Mouse (Mus musculus) intestine, embryonic 16.5 days (tissue): Measurements from ENCODE around the gene Ttll9. TPM values are rescaled to one million over a fixed set of nuclear protein-coding genes. Genes with fewer than 3 reads are reported as not detected.

Source experiments
- ATAC-seq: fragments of 200-750 bp; cut with Nextera tagmentation; 2 replicates; pipeline ENCODE4 v1.8.0; 2017; ENCODE audit warnings: moderate TSS enrichment, moderate library complexity
- H3K27ac ChIP-seq: fragments of 300-500 bp; sonication (generic); 2 replicates; pipeline ENCODE4 v1.5.1; 2014; ENCODE audit warnings: mild to moderate bottlenecking, low read length
- H3K27me3 ChIP-seq: fragments of 300-500 bp; sonication (generic); replicated peaks from 2 replicates; pipeline ENCODE4 v1.6.1; 2014; ENCODE audit warnings: low read length, control low read depth, mixed read lengths; ENCODE audit not compliant: control insufficient read depth, insufficient read depth
- H3K36me3 ChIP-seq: fragments of 300-500 bp; sonication (generic); 2 replicates; pipeline ENCODE4 v1.6.1; 2014; ENCODE audit warnings: low read length, control low read depth; ENCODE audit not compliant: control insufficient read depth, insufficient read depth
- H3K4me1 ChIP-seq: fragments of 300-500 bp; sonication (generic); 2 replicates; pipeline ENCODE4 v1.6.1; 2014; ENCODE audit warnings: low read length, control low read depth, mixed read lengths; ENCODE audit not compliant: control insufficient read depth, insufficient read depth
- H3K4me2 ChIP-seq: fragments of 300-500 bp; sonication (generic); 2 replicates; pipeline ENCODE4 v1.6.1; 2014; ENCODE audit warnings: low read depth, low read length, control low read depth
- H3K4me3 ChIP-seq: fragments of 300-500 bp; sonication (generic); 2 replicates; pipeline ENCODE4 v1.5.1; 2014; ENCODE audit warnings: mild to moderate bottlenecking, low read length
- H3K9ac ChIP-seq: fragments of 300-500 bp; sonication (generic); 2 replicates; pipeline ENCODE4 v1.6.1; 2014; ENCODE audit warnings: low read depth, low read length
- H3K9me3 ChIP-seq: fragments of 300-500 bp; sonication (generic); 2 replicates; pipeline ENCODE4 v1.6.1; 2016; ENCODE audit warnings: low read length, control low read depth; ENCODE audit not compliant: control insufficient read depth
- WGBS: fragments of 180-500 bp; shearing (Covaris S2); extraction: QIAGEN DNeasy Blood & Tissue Kit; methylation state at CpG from one replicate; pipeline ENCODE4 v1.1.7; 2014; 5-methylcytosine and 5-hydroxymethylcytosine counted together
- polyA plus RNA-seq: library from polyadenylated mRNA; unstranded; fragments of >200 nt; fragmentation: Nextera tagmentation; extraction: Ambion mirVana; gene quantifications from 2 replicates; pipeline ENCODE4 v1.2.1, GENCODE M21; 2015

Ttll9 gene
- polyA plus RNA-seq, 1 experiment from 2014 or later = 0.16 TPM

DNA sequence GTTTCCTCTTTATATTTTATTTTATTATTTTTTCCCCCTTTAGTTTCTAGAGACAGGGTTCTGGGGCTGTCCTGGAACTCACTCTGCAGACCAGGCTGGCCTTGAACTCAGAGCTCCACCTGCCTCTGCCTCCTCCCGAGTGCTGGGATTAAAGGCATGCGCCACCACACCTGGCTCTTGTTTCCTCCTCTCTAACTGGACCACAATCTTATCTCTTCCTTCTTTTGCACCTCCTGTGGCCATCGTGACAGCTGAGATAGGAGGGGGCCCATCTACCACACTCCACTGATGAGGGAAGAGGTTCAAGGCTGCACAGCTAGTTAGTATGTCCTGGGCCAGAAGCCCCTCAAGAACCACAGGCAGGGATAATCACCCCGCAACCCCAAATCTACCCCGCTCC, 37.7 kb upstream of the Ttll9 start:
- 88% methylated on average over 5 of the region's 5 CpGs for WGBS
- no peaks in the 10 kb centered on the region for H3K27me3 ChIP-seq
- no peaks in the 10 kb centered on the region for H3K9me3 ChIP-seq
- no peak overlapping the region for H3K4me2 ChIP-seq
- H3K9ac ChIP-seq = no peak overlapping the region
- no peak for ATAC-seq
- no peaks in the 10 kb centered on the region for H3K36me3 ChIP-seq
- H3K27ac ChIP-seq = no peak overlapping the region
- peaks cover 16% of the 10 kb centered on the region; the same call in 1 of the 2 replicates for H3K4me1 ChIP-seq
- no peak overlapping the region for H3K4me3 ChIP-seq

DNA sequence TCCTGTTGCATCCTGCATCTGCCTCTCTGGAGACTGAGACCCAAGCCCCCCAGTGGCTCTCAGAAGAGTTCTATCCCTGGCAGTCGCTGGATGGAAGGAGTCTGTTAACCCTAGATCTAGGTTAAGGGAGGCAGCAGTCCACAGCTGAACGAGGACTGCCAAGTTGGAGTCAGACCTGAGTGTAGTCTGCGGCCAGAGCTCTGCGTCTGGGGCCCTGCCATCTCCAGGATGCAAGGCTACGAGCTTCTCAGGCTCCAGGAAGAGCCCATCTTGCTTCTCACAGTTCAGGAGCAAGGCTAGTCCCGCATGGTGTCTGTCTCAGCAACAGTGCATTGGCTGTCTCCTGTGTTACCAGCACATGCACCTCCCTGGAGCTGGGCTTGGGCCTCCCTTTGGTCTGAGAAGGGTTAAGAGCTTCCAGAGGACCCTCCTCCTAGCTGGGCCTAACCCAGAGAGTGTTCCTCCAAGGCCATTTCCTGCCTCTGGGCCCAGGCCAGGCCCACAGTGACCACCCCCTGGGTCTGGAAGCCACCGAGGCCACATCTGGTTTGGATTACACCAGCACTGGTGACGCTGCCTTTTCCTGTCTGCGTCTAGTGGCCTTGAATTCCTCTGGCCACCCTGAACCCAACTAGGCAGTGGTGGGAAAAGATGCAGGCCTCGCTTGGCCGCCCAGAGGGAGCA, 37.0 kb upstream of the Ttll9 start:
- Histone ChIP-seq H3K36me3 (no peaks in the 10 kb centered on the region), H3K9me3 (no peaks in the 10 kb centered on the region), H3K4me2 (no peak overlapping the region), H3K27ac (peak overlapping the region; percentile 11), H3K4me3 (no peak overlapping the region), H3K4me1 (peaks cover 16% of the 10 kb centered on the region; the same call in 1 of the 2 replicates), H3K9ac (peak overlapping the region; percentile 8; the same call in 1 of the 2 replicates), H3K27me3 (no peaks in the 10 kb centered on the region)
- ATAC-seq = peak; percentile 57
- 50% methylated on average over 11 of the region's 11 CpGs for WGBS

DNA sequence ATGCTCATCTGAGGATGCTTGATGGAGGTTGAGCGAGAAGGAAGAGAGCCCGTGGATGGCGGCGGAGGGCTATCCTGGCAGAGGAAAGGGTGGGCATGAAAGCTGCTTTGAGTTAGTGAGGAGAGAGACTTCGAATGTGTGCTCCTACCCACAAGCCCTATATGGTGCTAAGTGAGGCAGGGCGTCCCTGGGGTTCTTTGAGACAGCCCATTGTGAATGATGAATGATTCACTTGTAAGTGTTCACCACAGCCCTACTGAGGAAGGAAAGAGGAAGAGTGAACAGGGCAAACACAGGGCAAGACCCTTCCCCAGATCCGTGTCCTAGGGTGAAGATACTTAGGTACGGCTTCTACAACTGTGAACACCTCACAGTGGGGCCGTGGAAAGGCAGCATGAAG, 35.4 kb upstream of the Ttll9 start:
- H3K9ac ChIP-seq = no peak overlapping the region
- H3K27ac ChIP-seq = no peak overlapping the region
- no peaks in the 10 kb centered on the region for H3K36me3 ChIP-seq
- no peaks in the 10 kb centered on the region for H3K27me3 ChIP-seq
- H3K9me3 ChIP-seq = no peaks in the 10 kb centered on the region
- H3K4me2 ChIP-seq = no peak overlapping the region
- H3K4me3 ChIP-seq = no peak overlapping the region
- no peak for ATAC-seq
- WGBS = 70% methylated on average over 9 of the region's 9 CpGs
- peaks cover 12% of the 10 kb centered on the region; the same call in 1 of the 2 replicates for H3K4me1 ChIP-seq

DNA sequence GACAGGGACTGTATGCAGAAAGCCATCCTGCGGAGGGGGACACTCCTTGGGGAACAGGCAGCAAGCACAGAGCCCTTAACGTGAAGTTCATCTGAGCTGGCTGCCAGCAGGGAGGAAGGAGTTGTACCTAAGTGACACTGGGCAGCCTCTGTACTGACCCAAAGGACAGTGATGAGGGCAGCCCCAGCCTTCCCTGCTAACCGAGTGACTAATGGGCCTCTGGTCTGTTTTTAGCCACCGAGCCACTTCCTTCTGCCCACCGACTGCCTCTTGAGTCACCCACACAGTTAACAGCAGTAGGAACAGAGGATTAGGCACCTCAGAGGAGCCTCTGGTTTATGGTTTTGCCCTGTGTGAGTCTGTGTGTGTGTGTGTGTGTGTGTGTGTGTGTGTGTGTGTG, 34.9 kb upstream of the Ttll9 start:
- Histone ChIP-seq H3K4me3 (no peak overlapping the region), H3K27me3 (no peaks in the 10 kb centered on the region), H3K9ac (no peak overlapping the region), H3K9me3 (no peaks in the 10 kb centered on the region), H3K4me1 (peaks cover 10% of the 10 kb centered on the region; the same call in 1 of the 2 replicates), H3K4me2 (no peak overlapping the region), H3K36me3 (no peaks in the 10 kb centered on the region), H3K27ac (no peak overlapping the region)
- WGBS = 47% methylated on average over 5 of the region's 5 CpGs
- no peak for ATAC-seq

DNA sequence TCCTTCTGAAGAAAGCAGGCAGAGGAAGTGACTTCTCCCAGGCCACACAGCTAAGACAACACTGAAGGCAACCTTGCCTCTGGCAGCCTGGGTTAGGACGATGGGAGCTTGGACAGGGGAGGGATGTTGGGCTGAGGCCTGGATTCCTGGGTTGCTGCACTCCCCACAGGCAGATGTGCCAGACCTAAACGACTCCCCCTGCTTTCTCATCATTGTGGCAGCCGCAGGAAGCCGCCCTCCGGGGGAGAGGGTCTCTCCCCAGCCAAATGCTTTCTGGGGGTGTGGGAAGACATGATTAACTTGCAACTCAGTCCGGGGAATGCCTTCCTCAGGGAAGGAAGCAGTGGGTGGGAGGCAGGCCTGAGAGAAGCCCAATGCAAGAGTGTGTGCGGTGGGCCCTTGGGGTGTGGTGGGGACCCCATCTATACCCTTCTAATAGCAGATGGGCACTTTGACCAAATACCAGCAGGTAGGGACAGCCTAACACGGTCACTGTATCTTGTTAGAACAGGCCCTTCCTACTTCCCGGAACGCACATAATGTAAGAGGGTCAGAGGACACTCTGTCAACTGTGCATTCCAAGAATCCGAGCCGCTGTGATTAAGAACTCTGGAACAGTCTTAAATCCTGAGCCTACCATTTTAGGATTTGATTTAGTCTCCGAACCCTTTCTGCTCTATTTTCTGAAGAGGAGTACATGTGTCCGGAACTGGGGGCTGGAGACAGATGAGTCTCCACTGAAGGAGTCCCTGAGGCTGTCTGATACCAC, 33.9 kb upstream of the Ttll9 start:
- Histone ChIP-seq H3K27me3 (no peaks in the 10 kb centered on the region), H3K9ac (no peak overlapping the region), H3K27ac (peak overlapping the region; percentile 27), H3K4me1 (peaks cover 10% of the 10 kb centered on the region; the same call in 1 of the 2 replicates), H3K9me3 (no peaks in the 10 kb centered on the region), H3K36me3 (no peaks in the 10 kb centered on the region), H3K4me2 (no peak overlapping the region), H3K4me3 (no peak overlapping the region)
- 48% methylated on average over 14 of the region's 14 CpGs for WGBS
- ATAC-seq = no peak

DNA sequence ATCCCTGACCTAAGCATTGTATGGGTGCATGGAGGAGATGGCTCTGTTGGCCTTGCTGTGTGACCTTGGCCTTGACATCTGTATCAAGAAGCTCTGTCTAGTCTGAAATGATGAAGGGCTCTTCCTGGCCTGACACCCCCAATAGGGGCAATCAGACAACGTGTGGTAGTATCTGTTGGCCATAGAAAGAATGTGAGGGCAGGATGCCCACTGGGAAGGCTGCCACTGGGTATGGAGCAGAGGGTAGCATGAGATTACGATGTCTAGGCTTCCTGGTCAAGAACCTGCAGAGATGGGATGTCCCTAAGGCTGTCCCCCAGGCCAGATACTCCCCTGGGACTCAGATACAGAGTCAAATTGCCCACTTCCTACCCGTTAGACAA, 33.3 kb upstream of the Ttll9 start:
- H3K9ac ChIP-seq = no peak overlapping the region
- no peak overlapping the region for H3K4me2 ChIP-seq
- H3K36me3 ChIP-seq = no peaks in the 10 kb centered on the region
- H3K4me3 ChIP-seq = no peak overlapping the region
- no peak for ATAC-seq
- H3K27ac ChIP-seq = no peak overlapping the region; the same call in 1 of the 2 replicates
- peaks cover 9% of the 10 kb centered on the region; the same call in 1 of the 2 replicates for H3K4me1 ChIP-seq
- H3K27me3 ChIP-seq = no peaks in the 10 kb centered on the region
- H3K9me3 ChIP-seq = no peaks in the 10 kb centered on the region
- WGBS = 73% methylated on average over 3 of the region's 3 CpGs

DNA sequence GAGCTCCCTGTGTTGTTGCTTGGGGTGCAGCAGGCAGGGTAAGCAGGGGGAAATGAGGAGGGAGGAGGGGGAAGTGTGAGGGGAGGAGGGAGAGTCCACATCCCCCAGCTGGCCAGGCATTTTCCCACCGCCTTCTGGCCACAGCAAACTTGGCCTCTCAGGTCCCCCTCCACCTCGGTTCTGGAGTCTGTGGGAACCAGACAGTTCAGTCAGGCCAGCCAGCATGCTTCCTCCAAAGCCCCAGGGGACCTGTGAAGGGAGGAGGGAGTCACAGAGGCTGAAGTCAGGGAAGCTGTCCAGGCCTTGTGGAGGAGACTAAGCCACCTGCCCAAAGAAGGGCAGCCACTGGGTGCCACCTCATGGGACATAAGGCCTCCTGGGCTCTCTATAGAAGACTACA, 32.0 kb upstream of the Ttll9 start:
- H3K9ac ChIP-seq = peak overlapping the region; percentile 2; the same call in 1 of the 2 replicates
- H3K4me1 ChIP-seq = peaks cover 5% of the 10 kb centered on the region; the same call in 1 of the 2 replicates
- H3K4me2 ChIP-seq = no peak overlapping the region
- WGBS = 26% methylated on average over 2 of the region's 2 CpGs
- no peak for ATAC-seq
- no peaks in the 10 kb centered on the region for H3K27me3 ChIP-seq
- H3K9me3 ChIP-seq = no peaks in the 10 kb centered on the region
- no peaks in the 10 kb centered on the region for H3K36me3 ChIP-seq
- no peak overlapping the region; the same call in 1 of the 2 replicates for H3K27ac ChIP-seq
- H3K4me3 ChIP-seq = no peak overlapping the region

DNA sequence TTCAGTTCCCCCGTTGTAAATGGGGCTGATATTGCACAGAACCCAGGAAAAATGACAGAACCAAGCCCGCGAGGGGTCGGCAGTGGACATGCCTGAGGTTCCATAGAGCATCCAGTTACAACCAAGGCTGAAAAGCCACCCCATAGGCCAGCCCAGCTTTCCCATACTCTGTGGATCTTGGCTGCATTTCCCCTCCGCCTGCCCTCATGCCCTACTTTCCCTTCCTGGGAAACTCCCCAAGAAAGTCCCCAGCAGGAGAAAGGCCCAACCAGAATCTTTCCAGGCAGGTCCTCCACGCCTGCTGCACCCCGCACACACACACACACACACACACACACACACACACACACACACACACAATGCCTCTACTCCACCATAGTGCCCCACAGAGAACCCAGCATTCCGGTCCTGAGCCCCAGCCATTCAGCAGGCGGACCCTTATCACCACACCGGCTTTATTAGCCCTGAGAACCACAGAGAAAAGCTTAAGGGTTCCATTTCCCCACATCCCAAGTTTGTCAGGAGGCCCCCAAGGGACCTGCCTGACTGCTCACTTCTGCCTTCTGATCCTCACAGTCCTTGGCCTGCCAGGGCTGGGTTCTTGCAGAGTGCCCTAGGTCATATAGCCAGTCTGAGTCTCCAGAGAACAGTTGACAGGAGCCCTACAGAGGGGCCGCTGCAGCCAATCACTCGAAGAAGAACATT, 30.7 kb upstream of the Ttll9 start:
- Histone ChIP-seq H3K27ac (peak overlapping the region; percentile 54), H3K4me2 (no peak overlapping the region), H3K27me3 (no peaks in the 10 kb centered on the region; the same call in 1 of the 2 replicates), H3K9me3 (no peaks in the 10 kb centered on the region), H3K4me3 (0 out of 2 replicates have a peak overlapping the region, but pooled peaks have one; percentile 6), H3K4me1 (no peaks in the 10 kb centered on the region; the same call in 1 of the 2 replicates), H3K9ac (peak overlapping the region; percentile 27; the same call in 1 of the 2 replicates), H3K36me3 (no peaks in the 10 kb centered on the region)
- WGBS = 58% methylated on average over 12 of the region's 12 CpGs
- ATAC-seq = no peak

DNA sequence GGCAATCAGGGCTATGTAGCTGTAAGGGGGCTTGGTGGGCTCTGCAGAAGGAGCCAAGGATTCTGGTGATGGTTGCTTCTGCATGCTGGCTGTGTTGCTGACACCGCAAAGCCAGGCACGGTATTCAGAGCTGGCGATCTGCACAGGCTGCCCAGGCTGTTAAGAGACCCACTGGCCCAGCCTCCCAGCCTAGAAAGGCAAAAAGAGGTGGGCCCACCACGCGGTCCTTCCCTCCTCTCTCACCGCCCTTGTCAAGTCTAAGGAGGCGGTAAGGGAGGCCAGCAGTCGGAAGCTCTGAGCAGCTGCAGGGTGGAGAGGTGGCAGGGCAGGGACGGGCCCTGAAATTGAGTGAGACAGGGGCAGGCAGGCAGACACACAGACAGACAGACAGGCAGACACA, 29.2 kb upstream of the Ttll9 start, which contains the start of gene Foxs1:
Gene Foxs1 (minus strand): TSS at position 161 of the 400 bp plus-strand sequence.
- no peaks in the 10 kb centered on the region for H3K36me3 ChIP-seq
- peak within 1 kb of the TSS; percentile 20 for H3K27ac ChIP-seq
- ATAC-seq = 0 out of 2 replicates have a peak, but pooled peaks have one; percentile 50
- H3K4me2 ChIP-seq = no peak within 1 kb of the TSS; the same call in 1 of the 2 replicates
- H3K9ac ChIP-seq = peak within 1 kb of the TSS; percentile 27
- no peaks in the 10 kb centered on the region for H3K9me3 ChIP-seq
- 34% methylated on average over 9 of the region's 9 CpGs for WGBS
- no peaks in the 10 kb centered on the region; the same call in 1 of the 2 replicates for H3K27me3 ChIP-seq
- no peaks in the 10 kb centered on the region; the same call in 1 of the 2 replicates for H3K4me1 ChIP-seq
- 0 out of 2 replicates have a peak within 1 kb of the TSS, but pooled peaks have one; percentile 6 for H3K4me3 ChIP-seq
